Mouse (Mus musculus) left cerebral cortex, postnatal 14 days (tissue): ENCODE results near the gene 1110059E24Rik. TPM values are rescaled to one million over a fixed set of nuclear protein-coding genes. Genes with fewer than 3 reads are reported as not detected.

ENCODE experiments used
- DNase-seq, 2 experiments: peaks; one replicate each; pipeline ENCODE4 v3.0.0; 2021 to 2022; ENCODE audit warnings: low spot score in 2 of 2, mixed read lengths in 1 of 2
- intact Hi-C: fragments of 180-260 bp; cut with DNase I; formaldehyde crosslinking; loops from one replicate; pipeline ENCODE4 v1.15.1; 2025
- total RNA-seq, 2 experiments: library from RNA; stranded (reverse); gene quantifications; 2 replicates each; pipeline ENCODE4 v1.2.3; 2021

Gene 1110059E24Rik
- total RNA-seq, 2 experiments from 2014 or later, result 19.8 to 22.6 TPM

- DNase-seq, result no peak
- intact Hi-C loops, result no loop called here
Observed at GRCm38 (mm10) chr19:21537125-21537524, 115.7 kb downstream of the 1110059E24Rik start.

Other genes with a start within 250 kb of the 1110059E24Rik start
- gene Gda, start 179.5 kb downstream of the 1110059E24Rik start, total RNA-seq, result 100 to 1,000 TPM; 246 to 253 TPM
- gene Abhd17b, start 209 bp upstream of the 1110059E24Rik start, total RNA-seq, result 10 to 100 TPM; 51.6 to 56.4 TPM
- 10 to 100 TPM; 14.4 to 20.0 TPM for gene Cemip2, start 125.4 kb upstream of the 1110059E24Rik start, total RNA-seq